Mouse (Mus musculus) E14TG2a.4 (cell line): Measurements from ENCODE around the gene Dpp6.
A peak's percentile ranks its signal among the peaks of the same experiment; 100 is the strongest.

Source experiments
- H3K27me3 ChIP-seq: 2 replicates; pipeline ENCODE4 v1.6.1; 2014; ENCODE audit warnings: low read length, control low read depth; ENCODE audit not compliant: insufficient read depth
- H3K36me3 ChIP-seq: 2 replicates; pipeline ENCODE4 v1.6.1; 2014; ENCODE audit warnings: low read length, control low read depth; ENCODE audit not compliant: insufficient read depth
- H3K4me1 ChIP-seq: replicated peaks from 2 replicates; pipeline ENCODE4 v1.6.1; 2014; ENCODE audit warnings: low read depth, low read length, control low read depth
- H3K4me3 ChIP-seq: replicated peaks from 2 replicates; pipeline ENCODE4 v1.5.1; 2014; ENCODE audit warnings: mild to moderate bottlenecking, low read length
- H3K9me3 ChIP-seq: 2 replicates; pipeline ENCODE4 v1.6.1; 2014; ENCODE audit warnings: low read length, control low read depth
- CTCF ChIP-seq: conservative IDR thresholded peaks from 2 replicates; pipeline ENCODE4 v1.5.1; 2014; ENCODE audit warnings: low read length
- NANOG ChIP-seq: IDR thresholded peaks from 2 replicates; pipeline ENCODE4 v1.6.1; 2014; ENCODE audit warnings: borderline replicate concordance, low read length, mixed read lengths
- POU5F1 ChIP-seq: IDR thresholded peaks from 2 replicates; pipeline ENCODE4 v1.6.1; 2014; ENCODE audit warnings: low read length, borderline replicate concordance

Gene Dpp6

GRCm38 (mm10) chr5:26888080-26888479, 71.1 kb downstream of the Dpp6 start:
- Histone ChIP-seq H3K9me3 (no peaks in the 10 kb centered on the region), H3K27me3 (no peaks in the 10 kb centered on the region), H3K4me3 (no peak overlapping the region), H3K4me1 (peaks cover 25% of the 10 kb centered on the region), H3K36me3 (no peaks in the 10 kb centered on the region)
- TF ChIP-seq CTCF (no peak), POU5F1 (no peak), NANOG (no peak)

GRCm38 (mm10) chr5:26894346-26894745, 77.3 kb downstream of the Dpp6 start:
- Histone ChIP-seq H3K4me1 (peaks cover 4% of the 10 kb centered on the region), H3K27me3 (no peaks in the 10 kb centered on the region), H3K36me3 (no peaks in the 10 kb centered on the region), H3K9me3 (no peaks in the 10 kb centered on the region), H3K4me3 (no peak overlapping the region)
- TF ChIP-seq NANOG (no peak), POU5F1 (no peak), CTCF (no peak)

GRCm38 (mm10) chr5:26903786-26904185, 86.8 kb downstream of the Dpp6 start:
- Histone ChIP-seq H3K27me3 (peaks cover 17% of the 10 kb centered on the region), H3K36me3 (no peaks in the 10 kb centered on the region), H3K9me3 (peaks cover 7% of the 10 kb centered on the region; the same call in 1 of the 2 replicates), H3K4me1 (peaks cover 34% of the 10 kb centered on the region), H3K4me3 (peak overlapping the region; percentile 70)
- peak; percentile 71 for TF ChIP-seq CTCF
- no peak for TF ChIP-seq POU5F1

GRCm38 (mm10) chr5:26904324-26905041, 87.5 kb downstream of the Dpp6 start:
- no peaks in the 10 kb centered on the region for H3K36me3 ChIP-seq
- H3K27me3 ChIP-seq = peaks cover 19% of the 10 kb centered on the region
- TF ChIP-seq POU5F1 = no peak
- TF ChIP-seq NANOG = no peak
- no peak for TF ChIP-seq CTCF
- peak overlapping the region; percentile 70 for H3K4me3 ChIP-seq
- H3K9me3 ChIP-seq = peaks cover 7% of the 10 kb centered on the region; the same call in 1 of the 2 replicates
- H3K4me1 ChIP-seq = peaks cover 41% of the 10 kb centered on the region

- TF ChIP-seq POU5F1 (no peak), CTCF (no peak), NANOG (no peak)
- peaks cover 19% of the 10 kb centered on the region for H3K27me3 ChIP-seq
- H3K4me3 ChIP-seq = no peak overlapping the region
- H3K9me3 ChIP-seq = peaks cover 7% of the 10 kb centered on the region; the same call in 1 of the 2 replicates
- H3K36me3 ChIP-seq = no peaks in the 10 kb centered on the region
- peaks cover 66% of the 10 kb centered on the region for H3K4me1 ChIP-seq
Measured at GRCm38 (mm10) chr5:26907151-26907550, 90.1 kb downstream of the Dpp6 start.

- H3K36me3 ChIP-seq = no peaks in the 10 kb centered on the region
- peaks cover 7% of the 10 kb centered on the region; the same call in 1 of the 2 replicates for H3K9me3 ChIP-seq
- no peak overlapping the region for H3K4me3 ChIP-seq
- TF ChIP-seq NANOG (no peak), POU5F1 (no peak), CTCF (no peak)
- H3K4me1 ChIP-seq = peaks cover 75% of the 10 kb centered on the region
- H3K27me3 ChIP-seq = peaks cover 13% of the 10 kb centered on the region
Measured at GRCm38 (mm10) chr5:26908612-26909011, 91.6 kb downstream of the Dpp6 start.

- peaks cover 13% of the 10 kb centered on the region for H3K27me3 ChIP-seq
- no peaks in the 10 kb centered on the region for H3K36me3 ChIP-seq
- TF ChIP-seq POU5F1 (no peak; the same call in 1 of the 2 replicates), NANOG (peak; percentile 94)
- H3K4me1 ChIP-seq = peaks cover 60% of the 10 kb centered on the region
- no peak overlapping the region for H3K4me3 ChIP-seq
- peaks cover 7% of the 10 kb centered on the region; the same call in 1 of the 2 replicates for H3K9me3 ChIP-seq
Measured at GRCm38 (mm10) chr5:26910353-26910752, 93.3 kb downstream of the Dpp6 start.

GRCm38 (mm10) chr5:26911965-26912364, 95.0 kb downstream of the Dpp6 start:
- H3K4me3 ChIP-seq = no peak overlapping the region
- peaks cover 7% of the 10 kb centered on the region; the same call in 1 of the 2 replicates for H3K9me3 ChIP-seq
- H3K4me1 ChIP-seq = peaks cover 49% of the 10 kb centered on the region
- H3K36me3 ChIP-seq = no peaks in the 10 kb centered on the region
- TF ChIP-seq POU5F1 = no peak
- no peak for TF ChIP-seq NANOG
- TF ChIP-seq CTCF = no peak
- peaks cover 11% of the 10 kb centered on the region for H3K27me3 ChIP-seq

- peaks cover 5% of the 10 kb centered on the region; the same call in 1 of the 2 replicates for H3K4me1 ChIP-seq
- H3K36me3 ChIP-seq = no peaks in the 10 kb centered on the region
- TF ChIP-seq CTCF (no peak), POU5F1 (no peak), NANOG (no peak)
- no peak overlapping the region for H3K4me3 ChIP-seq
- no peaks in the 10 kb centered on the region for H3K27me3 ChIP-seq
- no peaks in the 10 kb centered on the region for H3K9me3 ChIP-seq
Measured at GRCm38 (mm10) chr5:26918763-26919162, 101.8 kb downstream of the Dpp6 start.
